In genomic region chr6:129236652-129237342, GRCm38 (mm10) we compare ENCODE assay signal across 9 mouse cellular contexts. TPM values are rescaled to one million over a fixed set of nuclear protein-coding genes. Genes with fewer than 3 reads are reported as not detected.
DNase-seq lines count a peak whose midpoint lies in the region; ATAC-seq and TF ChIP-seq lines count a peak whose summit lies in the region.
"Had no signal": no experiment of that assay in that cellular context is flagged by ENCODE, and none has a peak within 500 bp of the region (broad histone marks: within the 10 kb centered on the region; RNA-seq: fewer than 3 reads in every experiment).

No protein-coding gene starts in this region.

- ATAC-seq in heart, embryonic 12.5 days (ENCODE audit: insufficient number of reproducible peaks, low FRiP score), result no peak
- ATAC-seq in liver, embryonic 13.5 days (ENCODE audit: low read depth), result no peak
- ATAC-seq in hindbrain, embryonic 12.5 days (ENCODE audit: low FRiP score), result no peak

- no peak overlapping the region for H3K27ac ChIP-seq in heart, embryonic 12.5 days (ENCODE audit: poor library complexity, severe bottlenecking)
- peak overlapping the region; percentile 98 for H3K27ac ChIP-seq in bone marrow, adult 2 months (ENCODE audit: control insufficient read depth, insufficient read depth, low read depth, low read length, poor library complexity)
- peak overlapping the region; percentile 74 for H3K27ac ChIP-seq in liver, embryonic 13.5 days
- no peak overlapping the region for H3K27ac ChIP-seq in hindbrain, embryonic 12.5 days

- no peak for TF ChIP-seq CTCF in bone marrow, adult 2 months (IDR thresholded peaks at IDR 0.05; ENCODE audit: control insufficient read depth, insufficient read depth, low read length)

- no peaks in the 10 kb centered on the region for H3K27me3 ChIP-seq in heart, embryonic 12.5 days (replicated peaks)
- no peaks in the 10 kb centered on the region for H3K27me3 ChIP-seq in liver, embryonic 13.5 days
- no peaks in the 10 kb centered on the region for H3K27me3 ChIP-seq in hindbrain, embryonic 12.5 days

- peaks cover 3% of the 10 kb centered on the region; the same call in 1 of the 2 replicates for H3K4me1 ChIP-seq in heart, embryonic 12.5 days (replicated peaks)
- H3K4me1 ChIP-seq in bone marrow, adult 2 months (ENCODE audit: control insufficient read depth, insufficient read depth, low read length), result peaks cover 1% of the 10 kb centered on the region; the same call in 1 of the 2 replicates
- H3K4me1 ChIP-seq in liver, embryonic 13.5 days (replicated peaks), result peaks cover 58% of the 10 kb centered on the region
- H3K4me1 ChIP-seq in hindbrain, embryonic 12.5 days, result peaks cover 7% of the 10 kb centered on the region

- no peaks in the 10 kb centered on the region for H3K36me3 ChIP-seq in heart, embryonic 12.5 days
- H3K36me3 ChIP-seq in liver, embryonic 13.5 days, result no peaks in the 10 kb centered on the region
- no peaks in the 10 kb centered on the region for H3K36me3 ChIP-seq in hindbrain, embryonic 12.5 days

- H3K4me2 ChIP-seq in heart, embryonic 12.5 days, result no peak overlapping the region
- H3K4me2 ChIP-seq in liver, embryonic 13.5 days, result peak overlapping the region; percentile 77
- no peak overlapping the region for H3K4me2 ChIP-seq in hindbrain, embryonic 12.5 days (replicated peaks)

- no peaks in the 10 kb centered on the region for H3K9me3 ChIP-seq in heart, embryonic 12.5 days (replicated peaks)
- H3K9me3 ChIP-seq in liver, embryonic 13.5 days (replicated peaks), result no peaks in the 10 kb centered on the region
- H3K9me3 ChIP-seq in hindbrain, embryonic 12.5 days (replicated peaks), result no peaks in the 10 kb centered on the region

- H3K9ac ChIP-seq in heart, embryonic 12.5 days, result no peak overlapping the region
- H3K9ac ChIP-seq in liver, embryonic 13.5 days, result peak overlapping the region; percentile 70
- H3K9ac ChIP-seq in hindbrain, embryonic 12.5 days, result no peak overlapping the region

- H3K4me3 ChIP-seq in heart, embryonic 12.5 days, result no peak overlapping the region
- H3K4me3 ChIP-seq in bone marrow, adult 2 months (replicated peaks; ENCODE audit: control insufficient read depth, low read depth, low read length), result peak overlapping the region; percentile 15
- H3K4me3 ChIP-seq in liver, embryonic 13.5 days (replicated peaks), result peak overlapping the region; percentile 69
- H3K4me3 ChIP-seq in hindbrain, embryonic 12.5 days, result no peak overlapping the region

- peak; percentile 49 to 59 for DNase-seq in heart, adult 18-20 months
- no peak for DNase-seq in liver, embryonic 13.5 days
- peak; percentile 48 to 70 for DNase-seq in spleen, postnatal 4 days (ENCODE audit: low spot score in 2 of 2)
- no peak for DNase-seq in embryo, embryonic 10.5 days (ENCODE audit: low spot score)
- DNase-seq in frontal cortex, postnatal 25 days (ENCODE audit: low spot score in 2 of 2), result no peak

- no peak for TF ChIP-seq POLR2A in bone marrow, adult 2 months (IDR thresholded peaks at IDR 0.05; ENCODE audit: borderline replicate concordance, control insufficient read depth, low read depth, low read length)

- WGBS in heart, embryonic 12.5 days, result 84% methylated on average over 2 of the region's 2 CpGs
- 28% methylated on average over 2 of the region's 2 CpGs for WGBS in bone marrow, adult 2 months
- WGBS in liver, embryonic 13.5 days (ENCODE audit: insufficient replicate concordance), result 71% methylated on average over 2 of the region's 2 CpGs
- 85% methylated on average over 2 of the region's 2 CpGs for WGBS in hindbrain, embryonic 12.5 days

RNA-seq across cellular contexts. Expression of gene Cd69, which starts 38.4 kb away (rescaled TPM):
- 1 to 10 TPM in 1 of 2 experiments, under 1 TPM in 1; 0.17 to 1.6 TPM for total RNA-seq in heart, adult 18-20 months (2021)
- not detected in 2 replicates for polyA plus RNA-seq in heart, embryonic 12.5 days (2016; fragmentation: Nextera tagmentation; extraction: Ambion mirVana)
- 4.8 and 4.9 TPM in 2 replicates for polyA plus RNA-seq in bone marrow, adult 2 months (2011; ENCODE audit: insufficient read depth, insufficient read length, low replicate concordance, missing spikeins)
- polyA plus RNA-seq in liver, embryonic 13.5 days (2015; fragmentation: Nextera tagmentation; extraction: Ambion mirVana), result 0.91 and 1.2 TPM in 2 replicates
- 0.22 TPM in 1 of 2 replicates, not detected in the other for polyA plus RNA-seq in hindbrain, embryonic 12.5 days (2016; fragmentation: Nextera tagmentation; extraction: Ambion mirVana)
- total RNA-seq: layer of hippocampus, adult 18-20 months had no signal

RNA-seq across cellular contexts. Expression of gene Clec2d, which starts 56.4 kb away (rescaled TPM):
- 10 to 100 TPM; 32.0 to 46.1 TPM for total RNA-seq in heart, adult 18-20 months (2021)
- polyA plus RNA-seq in heart, embryonic 12.5 days (2016; fragmentation: Nextera tagmentation; extraction: Ambion mirVana), result 0.14 and 0.21 TPM in 2 replicates
- 57.9 and 122 TPM in 2 replicates for polyA plus RNA-seq in bone marrow, adult 2 months (2011; ENCODE audit: insufficient read depth, insufficient read length, low replicate concordance, missing spikeins)
- 0.13 and 0.15 TPM in 2 replicates for polyA plus RNA-seq in liver, embryonic 13.5 days (2015; fragmentation: Nextera tagmentation; extraction: Ambion mirVana)
- polyA plus RNA-seq in hindbrain, embryonic 12.5 days (2016; fragmentation: Nextera tagmentation; extraction: Ambion mirVana), result not detected in 2 replicates

Comparison
In these comparisons a context has a peak if more than half of its experiments do, and no peak if none do; other contexts are left out.
1. DNase-seq: peak in heart, adult 18-20 months (2 of 2) and spleen, postnatal 4 days (2 of 2); none in liver, embryonic 13.5 days (single experiment), embryo, embryonic 10.5 days (single experiment) and frontal cortex, postnatal 25 days (0 of 2).
2. H3K27ac ChIP-seq: peak in bone marrow, adult 2 months (single experiment) and liver, embryonic 13.5 days (single experiment); none in heart, embryonic 12.5 days (single experiment) and hindbrain, embryonic 12.5 days (single experiment).
3. H3K4me3 ChIP-seq: peak in bone marrow, adult 2 months (single experiment) and liver, embryonic 13.5 days (single experiment); none in heart, embryonic 12.5 days (single experiment) and hindbrain, embryonic 12.5 days (single experiment).
4. RNA of gene Clec2d, which starts 56.4 kb away (polyA plus RNA-seq): 57.9 to 122 TPM in bone marrow, adult 2 months; 0.14 to 0.21 TPM in heart, embryonic 12.5 days, 0.13 to 0.15 TPM in liver, embryonic 13.5 days and not detected in hindbrain, embryonic 12.5 days; every median in the first group is over 10 times any median in the second.